Mouse (Mus musculus) hindbrain, embryonic 13.5 days (tissue): ENCODE measurements around the gene Mat2a. TPM values are rescaled to one million over a fixed set of nuclear protein-coding genes. Genes with fewer than 3 reads are reported as not detected.
"Not testable (repeated sequence)": the region's sequence is repeated elsewhere in the genome, so short reads cannot be mapped to it uniquely, and the experiment has no call there.

Experiments
- ATAC-seq: fragments of 200-750 bp; cut with Nextera tagmentation; 2 replicates; pipeline ENCODE4 v1.8.0; 2017; ENCODE audit warnings: moderate TSS enrichment; ENCODE audit not compliant: low FRiP score
- H3K27ac ChIP-seq: fragments of 300-500 bp; sonication (generic); 2 replicates; pipeline ENCODE4 v1.5.1; 2015; ENCODE audit warnings: inconsistent platforms, mild to moderate bottlenecking, moderate library complexity
- H3K27me3 ChIP-seq: fragments of 300-500 bp; sonication (generic); 2 replicates; pipeline ENCODE4 v1.6.1; 2015; ENCODE audit warnings: mild to moderate bottlenecking, inconsistent platforms
- H3K36me3 ChIP-seq: fragments of 300-500 bp; sonication (generic); 2 replicates; pipeline ENCODE4 v1.6.1; 2015; ENCODE audit warnings: mild to moderate bottlenecking, inconsistent platforms
- H3K4me1 ChIP-seq: fragments of 300-500 bp; sonication (generic); replicated peaks from 2 replicates; pipeline ENCODE4 v1.6.1; 2015; ENCODE audit warnings: inconsistent platforms
- H3K4me2 ChIP-seq: fragments of 300-500 bp; sonication (generic); 2 replicates; pipeline ENCODE4 v1.6.1; 2015; ENCODE audit warnings: inconsistent platforms, mild to moderate bottlenecking, moderate library complexity
- H3K4me3 ChIP-seq: fragments of 300-500 bp; sonication (generic); 2 replicates; pipeline ENCODE4 v1.5.1; 2015; ENCODE audit warnings: mild to moderate bottlenecking, inconsistent platforms
- H3K9ac ChIP-seq: fragments of 300-500 bp; sonication (generic); 2 replicates; pipeline ENCODE4 v1.6.1; 2015; ENCODE audit warnings: mild to moderate bottlenecking, inconsistent platforms
- H3K9me3 ChIP-seq: fragments of 300-500 bp; sonication (generic); 2 replicates; pipeline ENCODE4 v1.6.1; 2016; ENCODE audit warnings: inconsistent platforms
- WGBS: fragments of 180-500 bp; shearing (Covaris S2); methylation state at CpG from one replicate; pipeline ENCODE4 v1.1.7; 2015; 5-methylcytosine and 5-hydroxymethylcytosine counted together
- polyA plus RNA-seq: library from polyadenylated mRNA; unstranded; fragments of >200 nt; fragmentation: Nextera tagmentation; extraction: Ambion mirVana; gene quantifications from 2 replicates; pipeline ENCODE4 v1.2.1, GENCODE M21; 2015

Gene Mat2a
- polyA plus RNA-seq, 1 experiment from 2014 or later: 388 TPM

DNA sequence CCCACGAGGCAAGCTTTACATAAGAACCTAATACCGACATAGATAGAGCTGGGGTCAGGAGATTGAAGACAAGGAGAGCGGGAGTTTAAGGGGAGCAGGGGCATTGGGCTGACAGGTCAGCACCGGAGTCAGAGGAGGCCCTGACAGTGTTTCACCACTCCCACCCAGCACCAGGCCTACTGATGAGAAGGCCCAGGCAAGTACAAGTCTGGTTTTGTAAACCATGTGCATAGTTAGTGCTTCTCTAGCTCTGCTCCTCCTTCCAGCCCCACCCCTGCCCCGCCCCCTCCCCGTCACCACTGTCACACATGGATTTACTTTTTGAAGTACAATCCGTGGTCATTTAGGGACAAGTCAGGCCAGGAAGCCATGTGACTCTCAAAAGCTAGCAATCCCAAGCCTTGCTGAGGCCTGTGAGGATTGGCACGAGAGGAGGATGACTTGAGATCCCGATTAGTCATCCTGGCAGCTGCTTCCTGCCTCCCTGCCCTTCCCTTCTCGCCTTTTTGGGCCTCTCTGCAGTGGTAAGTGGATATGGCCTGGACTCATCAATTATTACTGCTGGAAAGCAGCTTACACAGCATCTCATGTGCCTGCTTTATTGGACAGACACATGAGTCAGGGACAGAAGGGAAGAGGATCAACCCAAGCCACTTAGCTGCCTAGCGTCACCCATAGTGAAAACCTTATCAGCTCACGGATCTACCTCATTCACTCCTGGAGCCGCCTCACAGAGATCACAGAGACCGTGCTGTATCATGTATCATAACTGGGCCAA, 34.1 kb upstream of the Mat2a start:
- 65% methylated on average over 14 of the region's 14 CpGs for WGBS

DNA sequence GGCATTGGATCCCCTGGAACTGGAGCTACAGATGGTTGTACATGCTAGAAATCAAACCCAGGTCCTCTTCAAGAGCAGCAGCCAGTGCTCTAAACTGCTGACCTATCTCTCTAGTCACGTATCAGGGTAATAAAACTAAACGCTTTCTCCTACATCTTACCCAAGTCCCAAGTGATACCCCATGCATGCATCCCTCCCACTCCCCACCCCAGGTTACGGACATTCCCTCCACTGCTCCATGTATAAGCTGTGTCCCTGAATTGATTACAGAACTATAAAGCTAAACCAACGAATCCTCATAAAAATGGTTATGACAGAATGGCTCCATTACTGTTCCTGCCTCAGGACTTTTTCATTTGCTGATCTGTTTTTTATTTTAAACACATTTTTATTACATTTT, 26.8 kb upstream of the Mat2a start:
- Histone ChIP-seq H3K9me3 (no peaks in the 10 kb centered on the region), H3K27me3 (0 out of 2 replicates have a peak, but pooled peaks cover 2% of the 10 kb centered on the region), H3K9ac (no peak overlapping the region), H3K4me3 (no peak overlapping the region), H3K4me1 (no peaks in the 10 kb centered on the region), H3K4me2 (no peak overlapping the region), H3K27ac (no peak overlapping the region), H3K36me3 (no peaks in the 10 kb centered on the region)
- WGBS: 83% methylated on average over 4 of the region's 4 CpGs
- no peak for ATAC-seq

More for the DNA sequence above, 34.1 kb upstream of the Mat2a start:
- no peak for ATAC-seq
- H3K9ac ChIP-seq: no peak overlapping the region
- no peak overlapping the region for H3K4me3 ChIP-seq
- no peaks in the 10 kb centered on the region for H3K27me3 ChIP-seq
- H3K4me1 ChIP-seq: peaks cover 4% of the 10 kb centered on the region; the same call in 1 of the 2 replicates
- H3K4me2 ChIP-seq: no peak overlapping the region
- H3K9me3 ChIP-seq: no peaks in the 10 kb centered on the region
- H3K27ac ChIP-seq: no peak overlapping the region
- H3K36me3 ChIP-seq: no peaks in the 10 kb centered on the region

DNA sequence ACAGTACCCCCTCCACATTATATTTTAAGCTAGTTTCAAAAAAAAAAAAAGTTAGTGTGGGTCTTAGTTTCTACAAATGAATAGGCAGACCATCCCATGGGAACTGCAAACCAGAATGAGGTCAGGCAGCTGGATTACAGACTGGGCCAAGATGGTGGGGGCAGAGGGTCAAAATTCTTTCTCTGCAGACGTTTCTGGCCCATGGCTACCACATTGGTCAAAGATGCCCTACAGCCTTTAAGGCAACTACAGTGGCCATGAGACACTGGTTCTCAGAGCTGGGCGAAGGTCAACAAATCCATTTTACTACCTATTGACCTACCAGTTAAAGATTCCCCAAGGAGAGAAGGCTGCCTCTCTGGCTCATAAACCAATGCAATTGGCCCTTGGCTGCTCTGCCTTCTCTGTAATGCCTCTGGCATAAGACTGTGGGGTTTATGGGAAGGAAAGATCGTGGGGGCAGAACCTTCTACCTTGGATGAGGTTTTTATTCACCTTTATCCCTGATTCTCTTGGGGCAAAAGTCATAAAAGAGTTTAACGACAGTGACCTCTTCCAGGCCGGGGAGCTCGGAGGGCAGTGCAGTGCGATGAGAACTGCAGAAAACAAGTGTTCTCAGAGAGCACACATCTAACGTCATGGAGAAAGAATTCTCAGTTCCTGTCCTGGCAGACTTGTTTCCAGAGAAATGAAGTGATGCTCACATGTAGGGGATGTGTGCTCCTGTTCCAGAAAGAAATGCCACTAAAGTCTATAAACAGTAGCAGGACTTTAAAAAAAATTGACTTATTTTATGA, 26.2 kb upstream of the Mat2a start:
- 77% methylated on average over 8 of the region's 8 CpGs for WGBS
- H3K27ac ChIP-seq: no peak overlapping the region
- ATAC-seq: no peak

DNA sequence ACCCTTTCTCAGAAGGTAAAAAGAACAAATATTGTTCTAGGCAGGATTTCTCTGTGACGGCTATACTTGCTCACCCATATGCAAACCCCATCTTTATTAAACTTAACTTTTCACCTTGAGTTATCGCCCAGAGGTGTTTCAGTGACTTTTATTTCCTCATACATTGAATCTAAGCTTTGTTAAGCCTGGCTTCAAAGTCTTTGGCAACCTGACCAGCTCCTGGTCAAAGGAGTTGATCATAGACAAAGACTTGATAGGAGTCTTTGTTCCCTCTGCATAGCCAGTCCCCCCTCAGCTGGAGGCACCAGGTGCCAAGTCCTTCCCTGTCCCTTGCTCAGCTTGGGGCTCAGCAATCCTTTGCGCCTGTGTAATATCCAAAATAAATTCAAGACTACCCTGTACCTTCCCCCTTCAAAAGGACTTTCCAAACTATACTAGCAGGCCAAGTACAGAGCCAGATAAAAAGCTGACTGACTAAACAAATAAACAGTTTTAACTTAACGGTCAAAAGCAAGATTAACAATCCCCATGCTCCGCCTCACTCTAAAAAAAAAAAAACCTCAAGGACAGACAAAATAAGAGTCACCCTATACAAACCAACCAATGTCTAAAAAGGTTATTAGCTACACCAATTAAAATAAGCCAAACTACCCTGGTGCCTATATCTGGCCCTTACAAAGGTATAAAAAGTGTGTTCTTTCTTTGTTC, 23.3 kb upstream of the Mat2a start:
- not testable (repeated sequence) for H3K4me1 ChIP-seq, H3K9ac ChIP-seq, H3K4me2 ChIP-seq, ATAC-seq, H3K27ac ChIP-seq, H3K27me3 ChIP-seq, H3K36me3 ChIP-seq, H3K9me3 ChIP-seq, H3K4me3 ChIP-seq
- 81% methylated on average over 5 of the region's 5 CpGs for WGBS

More for the DNA sequence above, 26.2 kb upstream of the Mat2a start:
- Histone ChIP-seq H3K9ac (no peak overlapping the region), H3K4me3 (no peak overlapping the region), H3K9me3 (no peaks in the 10 kb centered on the region), H3K27me3 (0 out of 2 replicates have a peak, but pooled peaks cover 2% of the 10 kb centered on the region), H3K4me2 (no peak overlapping the region), H3K36me3 (no peaks in the 10 kb centered on the region), H3K4me1 (no peaks in the 10 kb centered on the region)

- Histone ChIP-seq H3K9ac (no peak overlapping the region), H3K4me3 (no peak overlapping the region), H3K27me3 (no peaks in the 10 kb centered on the region), H3K4me2 (no peak overlapping the region), H3K9me3 (no peaks in the 10 kb centered on the region), H3K27ac (no peak overlapping the region), H3K36me3 (no peaks in the 10 kb centered on the region), H3K4me1 (peaks cover 5% of the 10 kb centered on the region; the same call in 1 of the 2 replicates)
- ATAC-seq: no peak
- 61% methylated on average over 9 of the region's 9 CpGs for WGBS
Measured at GRCm38 (mm10) chr6:72460036-72460801, 20.9 kb upstream of the Mat2a start.

- no peaks in the 10 kb centered on the region for H3K36me3 ChIP-seq
- H3K27ac ChIP-seq: no peak overlapping the region; the same call in 1 of the 2 replicates
- H3K27me3 ChIP-seq: no peaks in the 10 kb centered on the region
- H3K4me1 ChIP-seq: peaks cover 18% of the 10 kb centered on the region
- H3K9me3 ChIP-seq: no peaks in the 10 kb centered on the region
- 59% methylated on average over 5 of the region's 5 CpGs for WGBS
- no peak overlapping the region for H3K4me2 ChIP-seq
- no peak overlapping the region for H3K9ac ChIP-seq
- ATAC-seq: no peak
- no peak overlapping the region for H3K4me3 ChIP-seq
Measured at GRCm38 (mm10) chr6:72458921-72459320, 19.6 kb upstream of the Mat2a start.

GRCm38 (mm10) chr6:72458418-72458817, 19.1 kb upstream of the Mat2a start:
- WGBS: 87% methylated on average over 7 of the region's 7 CpGs

DNA sequence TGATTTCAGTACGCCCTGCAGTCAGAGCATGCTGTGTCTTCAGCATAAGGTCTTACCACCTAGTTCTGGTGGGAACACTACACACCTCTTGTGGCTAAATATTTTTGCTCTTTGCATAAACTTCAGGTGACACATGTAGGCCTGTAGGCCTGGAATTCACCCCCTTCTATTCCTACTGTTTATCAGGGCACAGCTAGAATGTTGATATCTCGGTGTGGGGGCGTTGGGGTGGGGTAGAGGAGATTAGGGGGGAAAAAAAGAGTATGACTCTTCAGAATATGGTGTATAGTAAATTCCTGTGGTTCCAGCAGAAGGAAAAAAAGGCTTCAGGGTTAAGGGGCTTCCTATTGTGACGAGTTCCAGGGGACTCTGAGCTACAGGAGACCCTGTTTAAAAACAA, 17.2 kb upstream of the Mat2a start:
- H3K27me3 ChIP-seq: no peaks in the 10 kb centered on the region
- H3K4me3 ChIP-seq: no peak overlapping the region
- 91% methylated on average over 4 of the region's 4 CpGs for WGBS
- ATAC-seq: no peak
- H3K36me3 ChIP-seq: no peaks in the 10 kb centered on the region
- no peak overlapping the region for H3K9ac ChIP-seq
- H3K27ac ChIP-seq: no peak overlapping the region
- H3K9me3 ChIP-seq: no peaks in the 10 kb centered on the region
- H3K4me1 ChIP-seq: peaks cover 18% of the 10 kb centered on the region
- H3K4me2 ChIP-seq: no peak overlapping the region

More at GRCm38 (mm10) chr6:72458418-72458817, 19.1 kb upstream of the Mat2a start:
- Histone ChIP-seq H3K4me3 (no peak overlapping the region), H3K36me3 (no peaks in the 10 kb centered on the region), H3K4me1 (peaks cover 18% of the 10 kb centered on the region), H3K27ac (no peak overlapping the region; the same call in 1 of the 2 replicates), H3K9me3 (no peaks in the 10 kb centered on the region), H3K9ac (no peak overlapping the region), H3K27me3 (no peaks in the 10 kb centered on the region), H3K4me2 (no peak overlapping the region)
- ATAC-seq: no peak

DNA sequence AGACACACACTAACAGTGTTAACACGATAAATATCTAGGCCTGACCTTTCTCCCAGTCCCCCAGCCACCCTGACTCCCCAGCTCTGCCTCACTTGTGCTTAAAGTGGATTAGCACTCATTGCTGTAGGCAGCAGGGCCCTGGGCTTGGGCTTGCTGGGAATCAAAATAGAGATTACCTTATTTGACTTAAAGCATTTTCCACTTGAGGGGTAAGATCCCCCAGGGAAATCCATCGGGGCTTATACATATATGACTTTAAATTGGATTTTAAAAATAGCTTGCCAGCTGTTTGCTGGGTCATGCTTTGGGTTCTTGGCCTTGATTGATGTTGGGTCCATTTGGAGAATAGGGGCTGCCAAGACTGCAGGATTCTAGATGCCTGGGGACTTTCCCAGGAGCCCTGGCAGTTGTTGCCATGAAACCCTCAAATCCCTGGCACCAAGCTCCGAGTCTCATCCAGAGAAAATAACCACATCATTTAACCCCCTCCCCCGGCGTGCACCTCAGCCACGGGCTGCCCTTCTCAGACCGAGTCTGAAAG, 15.5 kb upstream of the Mat2a start:
- Histone ChIP-seq H3K27me3 (no peaks in the 10 kb centered on the region), H3K4me2 (no peak overlapping the region), H3K9me3 (no peaks in the 10 kb centered on the region), H3K4me3 (no peak overlapping the region), H3K4me1 (peaks cover 18% of the 10 kb centered on the region), H3K9ac (no peak overlapping the region; the same call in 1 of the 2 replicates), H3K36me3 (no peaks in the 10 kb centered on the region), H3K27ac (peak overlapping the region; percentile 72)
- peak; percentile 85 for ATAC-seq
- WGBS: 45% methylated on average over 7 of the region's 7 CpGs

DNA sequence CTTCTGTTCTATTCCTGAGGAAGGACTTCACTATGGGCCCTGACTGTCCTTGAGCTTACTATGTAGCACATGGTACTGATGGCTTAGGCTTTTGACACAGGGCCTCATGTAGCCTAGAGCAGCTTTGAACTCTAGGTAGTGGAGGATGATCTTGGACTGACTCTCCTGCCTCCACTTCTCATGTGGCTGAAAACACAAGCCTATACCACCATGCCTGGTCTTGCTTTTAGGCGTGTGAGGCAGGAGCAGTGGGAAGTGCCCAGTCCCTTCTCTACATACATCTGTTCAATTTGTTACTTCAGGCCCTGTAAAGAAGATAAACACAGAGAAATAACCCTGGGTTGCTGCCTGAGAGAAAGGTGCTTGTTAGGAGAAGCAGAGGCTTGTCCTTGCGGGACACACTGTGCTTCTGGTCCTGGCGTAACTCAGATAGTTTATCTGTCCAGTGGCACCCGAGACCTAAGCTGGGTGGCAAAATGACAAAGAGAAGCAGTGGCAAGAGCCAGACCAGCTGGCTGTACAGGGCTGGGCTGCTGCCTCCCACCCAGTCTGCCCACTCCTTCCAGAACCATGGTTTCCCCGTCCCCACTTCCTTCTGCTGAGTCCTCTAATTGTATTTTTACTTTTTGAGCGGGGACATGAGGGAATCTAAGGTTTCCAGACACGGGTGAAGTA, 14.9 kb upstream of the Mat2a start:
- Histone ChIP-seq H3K27ac (peak overlapping the region; percentile 72), H3K27me3 (no peaks in the 10 kb centered on the region), H3K9me3 (no peaks in the 10 kb centered on the region), H3K4me3 (no peak overlapping the region), H3K4me1 (peaks cover 18% of the 10 kb centered on the region), H3K4me2 (no peak overlapping the region), H3K36me3 (no peaks in the 10 kb centered on the region), H3K9ac (no peak overlapping the region; the same call in 1 of the 2 replicates)
- WGBS: 70% methylated on average over 7 of the region's 7 CpGs
- peak; percentile 39; the same call in 1 of the 2 replicates for ATAC-seq

GRCm38 (mm10) chr6:72453578-72453977, 14.2 kb upstream of the Mat2a start:
- Histone ChIP-seq H3K4me3 (no peak overlapping the region), H3K27me3 (no peaks in the 10 kb centered on the region), H3K27ac (no peak overlapping the region), H3K4me1 (peaks cover 13% of the 10 kb centered on the region), H3K9me3 (no peaks in the 10 kb centered on the region), H3K4me2 (no peak overlapping the region), H3K36me3 (no peaks in the 10 kb centered on the region), H3K9ac (no peak overlapping the region)
- ATAC-seq: no peak
- WGBS: 72% methylated on average over 3 of the region's 3 CpGs
